Mouse (Mus musculus) midbrain, embryonic 14.5 days (tissue): ENCODE data around the gene Qk. TPM values are rescaled to one million over a fixed set of nuclear protein-coding genes. Genes with fewer than 3 reads are reported as not detected.

Source experiments
- ATAC-seq: fragments of 200-750 bp; cut with Nextera tagmentation; 2 replicates; pipeline ENCODE4 v1.8.0; 2017; ENCODE audit warnings: moderate number of reproducible peaks, moderate library complexity; ENCODE audit not compliant: low FRiP score, low TSS enrichment
- DNase-seq: peaks from one replicate; pipeline ENCODE4 v3.0.0-alpha.2; 2015
- H3K27ac ChIP-seq: fragments of 300-500 bp; sonication (generic); replicated peaks from 2 replicates; pipeline ENCODE4 v1.5.1; 2014; ENCODE audit warnings: mild to moderate bottlenecking, low read depth, low read length, moderate library complexity
- H3K27me3 ChIP-seq: fragments of 300-500 bp; sonication (generic); 2 replicates; pipeline ENCODE4 v1.6.1; 2014; ENCODE audit warnings: low read length, control low read depth, mixed read lengths; ENCODE audit not compliant: control insufficient read depth, insufficient read depth
- H3K36me3 ChIP-seq: fragments of 300-500 bp; sonication (generic); 2 replicates; pipeline ENCODE4 v1.6.1; 2014; ENCODE audit warnings: low read length, control low read depth; ENCODE audit not compliant: control insufficient read depth, insufficient read depth
- H3K4me1 ChIP-seq: fragments of 300-500 bp; sonication (generic); 2 replicates; pipeline ENCODE4 v1.6.1; 2014; ENCODE audit warnings: mild to moderate bottlenecking, antibody characterized with exemption, low read length, control low read depth; ENCODE audit not compliant: control insufficient read depth, insufficient read depth
- H3K4me2 ChIP-seq: fragments of 300-500 bp; sonication (generic); 2 replicates; pipeline ENCODE4 v1.6.1; 2014; ENCODE audit warnings: mild to moderate bottlenecking, low read length, moderate library complexity
- H3K4me3 ChIP-seq: fragments of 300-500 bp; sonication (generic); replicated peaks from 2 replicates; pipeline ENCODE4 v1.5.1; 2014; ENCODE audit warnings: low read depth, low read length
- H3K9ac ChIP-seq: fragments of 300-500 bp; sonication (generic); replicated peaks from 2 replicates; pipeline ENCODE4 v1.6.1; 2014; ENCODE audit warnings: mild to moderate bottlenecking, low read length, moderate library complexity
- H3K9me3 ChIP-seq: fragments of 300-500 bp; sonication (generic); 2 replicates; pipeline ENCODE4 v1.6.1; 2016; ENCODE audit warnings: low read length, control low read depth, mixed read lengths; ENCODE audit not compliant: control insufficient read depth
- WGBS: fragments of 180-500 bp; shearing (Covaris S2); extraction: QIAGEN DNeasy Blood & Tissue Kit; methylation state at CpG from one replicate; pipeline ENCODE4 v1.1.7; 2014; 5-methylcytosine and 5-hydroxymethylcytosine counted together
- polyA plus RNA-seq: library from polyadenylated mRNA; unstranded; fragments of >200 nt; fragmentation: Nextera tagmentation; extraction: Ambion mirVana; gene quantifications from 2 replicates; pipeline ENCODE4 v1.2.1, GENCODE M21; 2014

Gene Qk
- polyA plus RNA-seq, 1 experiment from 2014 or later = 62.8 TPM

DNA sequence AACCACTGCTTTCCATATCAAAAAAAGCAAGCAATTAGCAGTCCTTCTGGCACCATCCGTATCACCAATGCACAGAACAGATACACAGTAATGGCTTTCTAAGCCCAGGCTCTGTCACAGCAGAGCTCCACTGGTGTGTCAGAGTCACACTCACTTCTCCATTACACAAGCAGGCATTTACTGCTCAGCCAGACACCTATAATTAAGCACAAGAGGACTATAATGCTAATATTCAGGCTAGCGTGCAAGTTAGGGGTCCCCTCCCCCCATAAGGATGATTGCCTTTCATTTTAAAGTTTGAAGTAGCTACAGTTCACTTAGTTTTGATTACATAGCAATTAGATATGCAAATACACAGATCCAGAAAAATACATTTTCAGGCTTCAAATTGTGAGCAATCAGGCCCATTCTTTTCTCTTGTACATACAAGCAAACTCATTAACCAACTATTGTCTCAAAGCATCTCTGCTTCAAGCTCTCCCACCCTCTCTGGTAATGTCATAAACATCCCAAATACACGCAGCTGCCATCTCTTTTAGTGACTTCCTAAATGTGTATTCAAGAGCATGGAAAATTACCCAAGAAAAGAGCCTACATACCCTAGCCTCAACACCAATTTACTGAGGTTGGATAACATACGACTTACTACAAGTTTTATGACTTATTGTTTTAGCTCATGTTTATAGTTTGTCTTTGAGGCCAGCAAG lies 68.2 kb downstream of the Qk start:
- no peaks in the 10 kb centered on the region for H3K9me3 ChIP-seq
- no peak overlapping the region for H3K4me2 ChIP-seq
- DNase-seq (peak; percentile 34), ATAC-seq (no peak)
- H3K4me1 ChIP-seq = peaks cover 11% of the 10 kb centered on the region
- no peak overlapping the region for H3K4me3 ChIP-seq
- no peaks in the 10 kb centered on the region for H3K36me3 ChIP-seq
- H3K27ac ChIP-seq = peak overlapping the region; percentile 14; the same call in 1 of the 2 replicates
- no peak overlapping the region for H3K9ac ChIP-seq
- 60% methylated on average over 4 of the region's 4 CpGs for WGBS
- H3K27me3 ChIP-seq = no peaks in the 10 kb centered on the region

DNA sequence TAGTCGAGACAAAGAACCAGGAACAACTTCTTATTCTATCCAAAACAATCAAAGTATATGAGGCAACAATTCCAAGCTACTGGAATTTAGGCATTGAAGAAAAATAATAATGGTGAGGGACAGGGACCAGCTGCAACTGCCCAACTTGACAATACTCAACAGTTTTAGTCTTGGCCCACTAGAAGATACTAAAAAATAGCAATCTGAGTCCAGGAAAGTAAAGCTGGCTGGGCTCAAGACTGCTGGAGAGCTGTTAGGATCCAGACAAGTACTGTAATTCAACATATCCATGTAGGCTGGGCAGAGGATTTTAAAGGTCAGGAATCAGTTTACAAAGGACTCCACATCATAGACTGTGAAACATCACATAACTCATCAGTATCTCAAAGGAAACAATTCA lies 79.6 kb downstream of the Qk start:
- H3K36me3 ChIP-seq = no peaks in the 10 kb centered on the region
- H3K9ac ChIP-seq = no peak overlapping the region
- peaks cover 11% of the 10 kb centered on the region; the same call in 1 of the 2 replicates for H3K4me1 ChIP-seq
- no peak overlapping the region for H3K4me3 ChIP-seq
- H3K4me2 ChIP-seq = no peak overlapping the region
- H3K27ac ChIP-seq = no peak overlapping the region
- ATAC-seq = no peak
- DNase-seq = no peak
- no peaks in the 10 kb centered on the region for H3K27me3 ChIP-seq
- 90% methylated on average over 1 of the region's 1 CpGs for whole genome bisulfite sequencing
- no peaks in the 10 kb centered on the region for H3K9me3 ChIP-seq

DNA sequence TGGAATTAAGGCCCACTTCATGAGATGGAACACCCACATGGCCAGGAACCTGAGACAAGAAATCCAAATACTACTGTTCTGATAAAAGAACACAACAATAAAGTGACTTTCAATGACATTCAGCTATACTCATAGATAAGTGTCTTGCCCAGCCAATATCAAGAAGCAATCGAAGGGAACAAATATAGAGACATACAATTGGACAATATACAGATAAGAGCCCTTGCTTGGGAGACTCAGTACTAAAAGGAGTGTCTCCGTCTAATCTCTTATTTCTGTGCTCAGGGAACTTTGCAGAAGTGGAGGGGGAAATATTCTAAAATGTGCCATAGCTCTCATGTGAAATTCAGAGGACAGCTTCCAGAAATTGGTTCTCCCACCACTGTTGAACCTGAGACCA lies 83.1 kb downstream of the Qk start:
- 99% methylated on average over 2 of the region's 2 CpGs for WGBS
- no peak for ATAC-seq
- Histone ChIP-seq H3K4me1 (peaks cover 2% of the 10 kb centered on the region; the same call in 1 of the 2 replicates), H3K9me3 (no peaks in the 10 kb centered on the region), H3K27me3 (no peaks in the 10 kb centered on the region), H3K27ac (no peak overlapping the region), H3K36me3 (no peaks in the 10 kb centered on the region), H3K9ac (no peak overlapping the region), H3K4me2 (no peak overlapping the region), H3K4me3 (no peak overlapping the region)
- no peak for DNase-seq

DNA sequence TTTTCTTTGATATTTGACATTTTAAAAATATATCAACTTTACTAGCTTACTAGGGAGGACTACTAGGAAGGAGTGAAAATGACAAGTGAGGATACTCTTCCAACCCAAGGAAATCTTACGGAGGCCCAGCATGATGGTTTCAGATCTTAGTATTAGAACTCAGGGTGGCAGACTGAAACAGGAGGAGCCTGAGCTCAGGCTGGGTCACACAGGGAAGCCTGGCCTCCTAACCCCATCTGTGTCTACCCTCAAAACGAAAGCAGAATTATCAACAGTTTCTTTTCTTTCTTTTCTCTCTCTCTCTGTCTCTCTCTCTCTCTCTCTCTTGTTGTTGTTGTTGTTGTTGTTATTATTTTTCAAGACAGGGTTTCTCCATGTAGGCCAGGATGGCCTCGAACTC lies 87.2 kb downstream of the Qk start:
- Histone ChIP-seq H3K4me3 (no peak overlapping the region), H3K9me3 (no peaks in the 10 kb centered on the region), H3K27ac (no peak overlapping the region), H3K27me3 (no peaks in the 10 kb centered on the region), H3K4me2 (no peak overlapping the region), H3K36me3 (no peaks in the 10 kb centered on the region), H3K9ac (no peak overlapping the region), H3K4me1 (peaks cover 7% of the 10 kb centered on the region; the same call in 1 of the 2 replicates)
- WGBS = 92% methylated on average over 3 of the region's 3 CpGs
- no peak for DNase-seq
- no peak for ATAC-seq

DNA sequence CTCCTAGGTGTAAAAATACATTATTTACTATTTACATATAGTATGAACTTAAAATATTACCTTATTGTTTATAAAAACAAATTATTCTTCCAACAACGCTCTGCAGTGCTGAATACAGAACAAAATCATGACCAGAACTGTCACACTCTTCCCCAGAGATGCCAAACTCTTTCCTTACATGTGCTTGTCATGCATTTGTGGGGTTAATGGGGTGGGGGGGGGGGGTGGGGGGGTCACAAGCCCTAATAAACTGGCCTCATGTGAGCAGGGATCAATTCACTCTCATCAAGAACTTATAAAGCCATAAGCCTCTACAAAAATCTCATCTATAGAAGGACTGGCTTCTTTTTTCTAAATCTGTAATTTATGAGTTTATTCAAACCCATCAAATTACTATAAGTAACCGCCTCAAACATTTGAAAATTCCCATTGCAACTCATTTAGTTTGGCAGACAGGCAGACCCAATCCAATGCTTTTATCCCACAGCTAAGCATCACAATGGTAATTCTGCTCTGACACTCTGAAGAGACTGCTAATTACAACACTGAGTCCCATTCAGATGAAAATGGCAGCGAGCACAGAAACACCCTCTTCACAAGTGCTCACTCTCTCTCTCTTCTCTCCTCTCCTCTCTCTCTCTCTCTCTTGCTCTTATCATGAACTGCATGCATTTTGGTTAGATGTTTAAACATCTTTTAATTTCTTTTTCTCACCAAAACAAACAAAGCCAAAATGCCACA lies 91.7 kb downstream of the Qk start:
- Histone ChIP-seq H3K27ac (0 out of 2 replicates have a peak overlapping the region, but pooled peaks have one; percentile 45), H3K4me1 (peaks cover 7% of the 10 kb centered on the region; the same call in 1 of the 2 replicates), H3K9ac (no peak overlapping the region), H3K4me2 (no peak overlapping the region), H3K4me3 (no peak overlapping the region), H3K36me3 (no peaks in the 10 kb centered on the region), H3K9me3 (no peaks in the 10 kb centered on the region), H3K27me3 (no peaks in the 10 kb centered on the region)
- 37% methylated on average over 3 of the region's 3 CpGs for WGBS
- DNase-seq = peak; percentile 45
- ATAC-seq = no peak

DNA sequence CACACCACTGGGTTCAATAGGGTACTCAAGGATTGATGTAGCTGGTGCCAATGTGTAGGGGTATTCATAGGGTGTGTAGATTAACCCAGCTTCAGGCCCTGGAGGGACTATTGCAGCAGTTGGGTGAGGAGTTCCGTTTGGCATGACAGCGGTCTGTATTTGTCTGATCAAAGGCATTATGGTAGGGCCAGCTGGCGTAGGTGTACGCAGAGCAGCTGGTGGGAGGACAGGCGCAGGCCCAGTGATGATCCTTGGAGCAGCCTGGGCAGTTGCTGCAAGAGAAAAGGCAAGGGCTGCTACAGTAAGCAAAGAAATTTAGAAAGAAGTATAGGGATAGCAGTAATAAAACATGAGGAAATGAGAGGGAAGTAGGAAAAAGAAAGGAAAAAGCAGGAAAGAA lies 103.5 kb downstream of the Qk start:
- no peak overlapping the region for H3K4me3 ChIP-seq
- no peak overlapping the region for H3K27ac ChIP-seq
- ATAC-seq (no peak), DNase-seq (no peak)
- no peaks in the 10 kb centered on the region for H3K27me3 ChIP-seq
- H3K9ac ChIP-seq = no peak overlapping the region
- H3K4me1 ChIP-seq = no peaks in the 10 kb centered on the region
- no peak overlapping the region for H3K4me2 ChIP-seq
- H3K9me3 ChIP-seq = no peaks in the 10 kb centered on the region
- WGBS = 74% methylated on average over 5 of the region's 5 CpGs
- peaks cover 12% of the 10 kb centered on the region for H3K36me3 ChIP-seq

DNA sequence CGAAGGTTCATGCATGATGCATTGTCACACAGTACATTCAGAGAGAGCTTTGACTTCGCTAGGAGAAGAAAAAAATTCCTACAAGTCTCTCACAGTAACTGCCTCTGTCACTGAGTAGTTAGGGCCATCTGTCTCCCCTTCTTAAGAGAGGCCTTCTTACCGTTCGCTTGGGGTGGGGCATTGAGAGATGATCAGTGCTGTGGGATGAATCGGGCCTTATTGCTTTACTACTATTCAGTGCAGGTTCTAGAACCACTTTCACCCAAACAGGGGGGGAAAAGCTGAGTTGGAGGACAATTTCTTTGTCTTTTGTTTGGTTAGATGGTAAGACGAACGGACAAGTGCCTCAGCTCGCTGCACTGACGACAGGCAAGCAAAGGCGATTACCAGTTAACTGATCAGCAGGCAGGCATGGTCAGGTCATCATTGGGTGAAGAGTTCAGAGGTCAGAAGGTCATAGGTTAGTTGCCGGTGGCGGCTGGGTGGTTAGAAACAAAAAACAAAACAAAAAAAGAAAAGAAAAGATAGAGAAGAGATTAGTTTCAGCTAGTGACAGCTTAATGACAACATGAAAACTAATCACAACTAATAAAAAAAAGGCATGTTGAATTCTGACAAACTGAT lies 110.4 kb downstream of the Qk start:
- no peak overlapping the region for H3K9ac ChIP-seq
- WGBS = 8% methylated on average over 12 of the region's 12 CpGs
- H3K4me1 ChIP-seq = peaks cover 2% of the 10 kb centered on the region; the same call in 1 of the 2 replicates
- H3K27ac ChIP-seq = peak overlapping the region; percentile 55; the same call in 1 of the 2 replicates
- no peak overlapping the region for H3K4me2 ChIP-seq
- no peak overlapping the region for H3K4me3 ChIP-seq
- ATAC-seq (no peak), DNase-seq (no peak)
- no peaks in the 10 kb centered on the region for H3K9me3 ChIP-seq
- H3K36me3 ChIP-seq = peaks cover 22% of the 10 kb centered on the region
- H3K27me3 ChIP-seq = no peaks in the 10 kb centered on the region

DNA sequence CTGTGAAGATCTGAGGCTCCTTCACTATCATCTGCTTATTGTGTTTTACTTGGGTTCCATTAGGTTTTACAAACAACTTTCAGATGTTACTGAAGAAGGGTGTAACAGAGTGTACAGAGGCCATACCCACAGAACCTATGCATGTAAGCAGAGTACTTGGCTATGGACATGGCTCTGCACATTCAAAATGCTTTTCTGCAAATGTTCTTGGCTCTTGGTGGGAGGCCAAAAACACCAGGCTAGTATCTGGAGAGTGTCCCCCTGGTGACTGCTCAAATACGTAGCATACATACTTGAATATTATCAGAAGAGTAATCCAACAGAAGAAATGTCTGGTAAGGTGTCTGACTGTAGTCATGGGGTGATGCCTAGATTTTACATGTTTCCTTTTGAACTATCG lies 121.0 kb downstream of the Qk start:
- DNase-seq = no peak
- Histone ChIP-seq H3K9ac (no peak overlapping the region), H3K27ac (no peak overlapping the region), H3K4me3 (no peak overlapping the region), H3K27me3 (no peaks in the 10 kb centered on the region), H3K4me2 (no peak overlapping the region), H3K4me1 (no peaks in the 10 kb centered on the region), H3K36me3 (no peaks in the 10 kb centered on the region), H3K9me3 (no peaks in the 10 kb centered on the region)
- 92% methylated on average over 2 of the region's 2 CpGs for WGBS
- no peak for ATAC-seq
